In genomic region chrX:48031866-48032265, GRCm38 (mm10) we compare ENCODE assay signal across 17 mouse cellular contexts. TPM values are rescaled to one million over a fixed set of nuclear protein-coding genes. Genes with fewer than 3 reads are reported as not detected.
DNase-seq lines count a peak whose midpoint lies in the region; ATAC-seq and TF ChIP-seq lines count a peak whose summit lies in the region.
"Had no signal": no experiment of that assay in that cellular context is flagged by ENCODE, and none has a peak within 500 bp of the region (broad histone marks: within the 10 kb centered on the region; RNA-seq: fewer than 3 reads in every experiment).

No protein-coding gene starts in this region.

- peak; percentile 48 for DNase-seq in kidney, adult 18-20 months
- no peak for DNase-seq in lung, postnatal 14 days
- DNase-seq in kidney, postnatal 10 days, result peak; percentile 53
- no peak for DNase-seq in heart, adult 18-20 months
- DNase-seq in hindbrain, embryonic 10.5 days (ENCODE audit: low spot score), result no peak
- DNase-seq: adrenal gland, adult 8-10 months; cerebellum, adult 11-12 months; forebrain, postnatal 0 days; gastrocnemius, postnatal 14 days; heart, postnatal 14 days had no signal

- H3K9ac ChIP-seq in kidney, embryonic 16.5 days (replicated peaks; ENCODE audit: low read length), result no peak overlapping the region
- no peak overlapping the region for H3K9ac ChIP-seq in lung, embryonic 16.5 days (ENCODE audit: low read length)
- H3K9ac ChIP-seq: forebrain, embryonic 13.5 days; forebrain, postnatal 0 days; heart, embryonic 13.5 days; hindbrain, embryonic 14.5 days had no signal

- no peaks in the 10 kb centered on the region for H3K9me3 ChIP-seq in kidney, embryonic 16.5 days (ENCODE audit: low read length)
- H3K9me3 ChIP-seq in lung, embryonic 16.5 days (ENCODE audit: control insufficient read depth, low read length), result no peaks in the 10 kb centered on the region
- no peaks in the 10 kb centered on the region for H3K9me3 ChIP-seq in hindbrain, embryonic 10.5 days
- H3K9me3 ChIP-seq: embryonic facial prominence, embryonic 10.5 days; forebrain, embryonic 13.5 days; heart, embryonic 13.5 days had no signal

- H3K36me3 ChIP-seq in kidney, embryonic 16.5 days (ENCODE audit: insufficient read depth, low read length), result no peaks in the 10 kb centered on the region
- no peaks in the 10 kb centered on the region for H3K36me3 ChIP-seq in lung, embryonic 16.5 days (ENCODE audit: control insufficient read depth, insufficient read depth, low read length)
- no peaks in the 10 kb centered on the region for H3K36me3 ChIP-seq in myocyte (ENCODE audit: control insufficient read depth, insufficient read depth)
- no peaks in the 10 kb centered on the region for H3K36me3 ChIP-seq in hindbrain, embryonic 10.5 days
- H3K36me3 ChIP-seq: heart, embryonic 13.5 days had no signal

- ATAC-seq in kidney, embryonic 16.5 days (ENCODE audit: low FRiP score, low TSS enrichment), result no peak
- no peak for ATAC-seq in lung, embryonic 16.5 days (ENCODE audit: low read depth)
- ATAC-seq: forebrain, embryonic 13.5 days; forebrain, postnatal 0 days had no signal

- H3K4me1 ChIP-seq in kidney, embryonic 16.5 days (ENCODE audit: insufficient read depth, low read length), result no peaks in the 10 kb centered on the region
- H3K4me1 ChIP-seq in lung, embryonic 16.5 days (replicated peaks; ENCODE audit: control insufficient read depth, insufficient read depth, low read length), result no peaks in the 10 kb centered on the region
- H3K4me1 ChIP-seq in hindbrain, embryonic 10.5 days (replicated peaks), result peaks cover 6% of the 10 kb centered on the region; the same call in 1 of the 2 replicates

- H3K4me3 ChIP-seq in kidney, embryonic 16.5 days (ENCODE audit: low read length), result no peak overlapping the region
- H3K4me3 ChIP-seq in lung, embryonic 16.5 days (ENCODE audit: low read length), result no peak overlapping the region
- H3K4me3 ChIP-seq in myocyte, result no peak overlapping the region
- no peak overlapping the region for H3K4me3 ChIP-seq in hindbrain, embryonic 10.5 days
- H3K4me3 ChIP-seq: embryonic facial prominence, embryonic 10.5 days; forebrain, embryonic 13.5 days; heart, embryonic 13.5 days had no signal

- H3K79me2 ChIP-seq in myocyte (ENCODE audit: control insufficient read depth, insufficient read depth), result no peaks in the 10 kb centered on the region

- H3K27ac ChIP-seq in kidney, embryonic 16.5 days (ENCODE audit: low read length), result no peak overlapping the region
- H3K27ac ChIP-seq in lung, embryonic 16.5 days (ENCODE audit: low read length), result no peak overlapping the region
- H3K27ac ChIP-seq in hindbrain, embryonic 10.5 days, result no peak overlapping the region
- H3K27ac ChIP-seq: embryonic facial prominence, embryonic 10.5 days; forebrain, embryonic 13.5 days; heart, embryonic 13.5 days; hindbrain, embryonic 14.5 days had no signal

- peaks cover 10% of the 10 kb centered on the region; the same call in 1 of the 2 replicates for H3K27me3 ChIP-seq in kidney, embryonic 16.5 days (ENCODE audit: insufficient read depth, low read length)
- peaks cover 3% of the 10 kb centered on the region; the same call in 1 of the 2 replicates for H3K27me3 ChIP-seq in lung, embryonic 16.5 days (ENCODE audit: control insufficient read depth, insufficient read depth, low read depth, low read length)
- H3K27me3 ChIP-seq in myocyte (ENCODE audit: control insufficient read depth, insufficient read depth, insufficient read length), result no peaks in the 10 kb centered on the region
- H3K27me3 ChIP-seq in hindbrain, embryonic 10.5 days (ENCODE audit: insufficient read depth, poor library complexity, severe bottlenecking), result peaks cover 56% of the 10 kb centered on the region
- H3K27me3 ChIP-seq: forebrain, embryonic 13.5 days had no signal

- no peak overlapping the region for H3K4me2 ChIP-seq in kidney, embryonic 16.5 days (replicated peaks; ENCODE audit: low read depth, low read length)
- 0 out of 2 replicates have a peak overlapping the region, but pooled peaks have one; percentile 21 for H3K4me2 ChIP-seq in lung, embryonic 16.5 days (ENCODE audit: low read depth, low read length)
- H3K4me2 ChIP-seq in myocyte (ENCODE audit: low read depth), result peak overlapping the region; percentile 65
- H3K4me2 ChIP-seq: forebrain, embryonic 13.5 days; heart, embryonic 13.5 days; hindbrain, embryonic 14.5 days had no signal

- no peak for TF ChIP-seq POLR2A in myocyte (IDR thresholded peaks at IDR 0.05; ENCODE audit: insufficient read length, low read depth)

- WGBS in kidney, embryonic 16.5 days, result 66% methylated on average over 5 of the region's 5 CpGs
- 60% methylated on average over 5 of the region's 5 CpGs for WGBS in lung, embryonic 16.5 days
- WGBS in hindbrain, embryonic 10.5 days, result 76% methylated on average over 5 of the region's 5 CpGs

- H3ac ChIP-seq in myocyte (ENCODE audit: control insufficient read depth, insufficient read length), result no peak overlapping the region

TF ChIP-seq in myocyte, 11 proteins besides CTCF, POLR2A, EP300 and RAD21:
- TF ChIP-seq REST (IDR thresholded peaks at IDR 0.05; ENCODE audit: insufficient read depth, insufficient read length) (no peak), POLR2AphosphoS2 (IDR thresholded peaks at IDR 0.05; ENCODE audit: insufficient read length, low read depth) (no peak), E2F4 (IDR thresholded peaks at IDR 0.05; ENCODE audit: insufficient read depth) (no peak), TCF12 (IDR thresholded peaks at IDR 0.05; ENCODE audit: insufficient read depth, poor library complexity, severe bottlenecking) (no peak), TCF3 (IDR thresholded peaks at IDR 0.05; ENCODE audit: insufficient read length, low read depth) (no peak), MYOG (IDR thresholded peaks at IDR 0.05; ENCODE audit: control insufficient read depth in 1 of 3, insufficient read depth in 1 of 3, insufficient read length in 2 of 3, low read depth in 2 of 3) (no peak), USF1 (IDR thresholded peaks at IDR 0.05; ENCODE audit: low read depth) (no peak), SRF (IDR thresholded peaks at IDR 0.05; ENCODE audit: control insufficient read depth, insufficient read length, low read depth) (no peak)
TF ChIP-seq in myocyte: peak in this region for 0.

RNA-seq across cellular contexts. Expression of gene Apln, which starts 2.8 kb away (rescaled TPM):
- 6.2 and 7.1 TPM in 2 replicates for polyA plus RNA-seq in kidney, embryonic 16.5 days (2015; fragmentation: Nextera tagmentation; extraction: Ambion mirVana)
- polyA plus RNA-seq in lung, embryonic 16.5 days (2015; fragmentation: Nextera tagmentation; extraction: Ambion mirVana), result 9.8 and 12.4 TPM in 2 replicates
- polyA plus RNA-seq in myocyte (2012; fragmentation: generic; extraction: Trizol), result 2.4 TPM
- total RNA-seq in heart, adult 18-20 months (2021), result 10 to 100 TPM in 1 of 2 experiments, 1 to 10 TPM in 1; 4.6 to 15.9 TPM
- polyA plus RNA-seq in hindbrain, embryonic 10.5 days (2016; fragmentation: Nextera tagmentation; extraction: Ambion mirVana), result 3.7 and 3.8 TPM in 2 replicates

Comparison
In these comparisons a context has a peak if more than half of its experiments do, and no peak if none do; other contexts are left out.
1. DNase-seq: peak in kidney, adult 18-20 months (single experiment) and kidney, postnatal 10 days (single experiment); none in lung, postnatal 14 days (single experiment), heart, adult 18-20 months (0 of 2) and hindbrain, embryonic 10.5 days (single experiment).